Mouse (Mus musculus) midbrain, embryonic 11.5 days (tissue): ENCODE results near the gene Hypk. TPM values are rescaled to one million over a fixed set of nuclear protein-coding genes. Genes with fewer than 3 reads are reported as not detected.

ENCODE experiments used
- ATAC-seq: fragments of 200-750 bp; cut with Nextera tagmentation; 2 replicates; pipeline ENCODE4 v1.8.0; 2017; ENCODE audit warnings: moderate TSS enrichment, moderate library complexity; ENCODE audit not compliant: low FRiP score
- DNase-seq: peaks from one replicate; pipeline ENCODE4 v3.0.0; 2015; ENCODE audit warnings: low spot score; ENCODE audit errors: missing footprints
- H3K27ac ChIP-seq: fragments of 300-500 bp; sonication (generic); 2 replicates; pipeline ENCODE4 v1.5.1; 2014; ENCODE audit warnings: low read depth, low read length
- H3K27me3 ChIP-seq: fragments of 300-500 bp; sonication (generic); 2 replicates; pipeline ENCODE4 v1.6.1; 2014; ENCODE audit warnings: mild to moderate bottlenecking, low read length, moderate library complexity, mixed read lengths; ENCODE audit not compliant: control insufficient read depth, insufficient read depth
- H3K36me3 ChIP-seq: fragments of 300-500 bp; sonication (generic); 2 replicates; pipeline ENCODE4 v1.6.1; 2014; ENCODE audit warnings: mild to moderate bottlenecking, low read length, moderate library complexity, mixed read lengths; ENCODE audit not compliant: control insufficient read depth, insufficient read depth
- H3K4me1 ChIP-seq: fragments of 300-500 bp; sonication (generic); 2 replicates; pipeline ENCODE4 v1.6.1; 2014; ENCODE audit warnings: low read length; ENCODE audit not compliant: control insufficient read depth, insufficient read depth
- H3K4me2 ChIP-seq: fragments of 300-500 bp; sonication (generic); 2 replicates; pipeline ENCODE4 v1.6.1; 2014; ENCODE audit warnings: mild to moderate bottlenecking, moderate library complexity
- H3K4me3 ChIP-seq: fragments of 300-500 bp; sonication (generic); 2 replicates; pipeline ENCODE4 v1.5.1; 2014; ENCODE audit warnings: low read depth, low read length
- H3K9ac ChIP-seq: fragments of 300-500 bp; sonication (generic); 2 replicates; pipeline ENCODE4 v1.6.1; 2014; ENCODE audit warnings: low read length
- H3K9me3 ChIP-seq: fragments of 300-500 bp; sonication (generic); 2 replicates; pipeline ENCODE4 v1.6.1; 2016; ENCODE audit warnings: low read length; ENCODE audit not compliant: control insufficient read depth
- WGBS: fragments of 180-500 bp; shearing (Covaris S2); extraction: QIAGEN DNeasy Blood & Tissue Kit; methylation state at CpG from one replicate; pipeline ENCODE4 v1.1.7; 2014; 5-methylcytosine and 5-hydroxymethylcytosine counted together
- polyA plus RNA-seq: library from polyadenylated mRNA; unstranded; fragments of >200 nt; fragmentation: Nextera tagmentation; extraction: Ambion mirVana; gene quantifications from 2 replicates; pipeline ENCODE4 v1.2.1, GENCODE M21; 2014

Hypk gene
- 118 and 128 TPM in 2 replicates for polyA plus RNA-seq

DNA sequence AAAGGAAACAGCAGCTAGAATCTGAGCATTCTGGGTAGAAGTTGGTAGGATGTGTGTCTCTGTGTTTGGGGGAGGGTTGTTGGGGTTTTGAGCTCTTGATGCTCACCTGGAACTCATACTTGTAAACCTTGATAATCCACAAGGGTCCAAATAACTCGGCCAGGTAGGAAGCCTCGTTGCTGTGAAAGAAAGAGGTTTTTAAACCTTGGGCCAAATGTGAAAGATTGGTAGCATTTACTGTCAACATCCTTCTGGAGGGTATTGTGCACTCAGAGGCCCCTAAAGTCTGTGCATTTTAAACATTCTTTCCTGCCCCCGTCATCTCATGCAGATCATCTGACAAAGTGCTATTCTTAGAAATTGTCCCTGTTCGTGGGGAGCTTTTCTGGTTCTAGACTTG lies at the start of gene Hypk:
Gene Hypk (plus strand): TSS at position 301 of the 400 bp plus-strand sequence.
- H3K9me3 ChIP-seq: no peaks in the 10 kb centered on the region
- WGBS: 90% methylated on average over 4 of the region's 4 CpGs
- H3K36me3 ChIP-seq: 0 out of 2 replicates have a peak, but pooled peaks cover 5% of the 10 kb centered on the region
- no peak within 1 kb of the TSS for H3K9ac ChIP-seq
- H3K27me3 ChIP-seq: no peaks in the 10 kb centered on the region
- H3K4me3 ChIP-seq: no peak within 1 kb of the TSS
- no peak within 1 kb of the TSS for H3K4me2 ChIP-seq
- H3K27ac ChIP-seq: no peak within 1 kb of the TSS
- peaks cover 21% of the 10 kb centered on the region for H3K4me1 ChIP-seq
- no peak for DNase-seq
- no peak for ATAC-seq

GRCm38 (mm10) chr2:121403296-121403695 lies 49.8 kb upstream of the Hypk start:
- Histone ChIP-seq H3K27ac (no peak overlapping the region), H3K4me2 (no peak overlapping the region)
- DNase-seq: no peak

GRCm38 (mm10) chr2:121408160-121408559 lies 44.9 kb upstream of the Hypk start:
- H3K9me3 ChIP-seq: no peaks in the 10 kb centered on the region
- no peak overlapping the region for H3K27ac ChIP-seq
- ATAC-seq (no peak), DNase-seq (peak; percentile 76)
- no peak overlapping the region for H3K9ac ChIP-seq
- WGBS: 30% methylated on average over 4 of the region's 4 CpGs
- no peaks in the 10 kb centered on the region for H3K4me1 ChIP-seq
- no peak overlapping the region for H3K4me2 ChIP-seq
- H3K36me3 ChIP-seq: no peaks in the 10 kb centered on the region
- no peaks in the 10 kb centered on the region for H3K27me3 ChIP-seq
- H3K4me3 ChIP-seq: no peak overlapping the region

More at GRCm38 (mm10) chr2:121403296-121403695, 49.8 kb upstream of the Hypk start:
- H3K36me3 ChIP-seq: no peaks in the 10 kb centered on the region
- no peak for ATAC-seq
- no peaks in the 10 kb centered on the region for H3K4me1 ChIP-seq
- H3K4me3 ChIP-seq: no peak overlapping the region
- no peaks in the 10 kb centered on the region for H3K27me3 ChIP-seq
- no peaks in the 10 kb centered on the region for H3K9me3 ChIP-seq
- no peak overlapping the region for H3K9ac ChIP-seq

- H3K27me3 ChIP-seq: no peaks in the 10 kb centered on the region
- peak overlapping the region; percentile 99 for H3K4me3 ChIP-seq
- no peaks in the 10 kb centered on the region for H3K9me3 ChIP-seq
- H3K4me1 ChIP-seq: peaks cover 16% of the 10 kb centered on the region
- DNase-seq: no peak
- WGBS: 15% methylated on average over 4 of the region's 4 CpGs
- peak overlapping the region; percentile 96 for H3K27ac ChIP-seq
- peak overlapping the region; percentile 76 for H3K4me2 ChIP-seq
- peak overlapping the region; percentile 99 for H3K9ac ChIP-seq
- H3K36me3 ChIP-seq: peaks cover 1% of the 10 kb centered on the region; the same call in 1 of the 2 replicates
- ATAC-seq: no peak; the same call in 1 of the 2 replicates
These were observed 40.2 kb upstream of the Hypk start for GRCm38 (mm10) chr2:121412843-121413386.

DNA sequence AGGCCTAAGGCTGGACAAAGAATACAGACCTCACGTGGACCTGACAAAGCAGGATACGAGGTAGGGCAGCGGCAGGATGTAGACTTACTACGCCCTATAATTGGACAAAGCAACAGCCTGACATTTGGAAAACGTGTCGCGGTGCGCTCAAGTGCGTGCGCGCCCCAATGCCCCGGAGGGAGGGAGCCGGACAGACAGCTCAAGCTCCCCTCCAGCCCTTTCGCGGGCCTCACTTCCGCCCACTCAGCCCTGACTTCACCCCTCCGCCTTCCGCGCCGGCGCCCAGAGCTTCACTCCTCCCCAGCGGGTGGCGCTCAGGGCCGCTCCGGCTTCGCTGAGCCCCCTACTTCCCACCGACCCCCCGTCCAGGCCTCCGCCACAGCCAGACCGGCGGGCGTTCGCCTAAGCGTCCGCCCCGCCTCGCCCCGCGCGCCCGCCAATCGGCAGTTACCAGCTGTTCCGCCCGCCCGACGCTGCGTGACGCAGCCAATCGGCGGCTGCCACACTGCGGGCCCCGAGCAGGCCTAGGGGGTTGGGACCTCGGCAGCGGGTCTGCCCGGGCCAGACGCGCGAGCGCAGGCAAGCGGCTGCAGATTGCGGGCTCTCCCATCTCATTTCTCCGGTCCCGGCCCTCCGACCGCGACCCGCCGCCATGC lies 39.6 kb upstream of the Hypk start, which contains the start of the genes Pdia3 and Catsper2:
Gene Pdia3 (plus strand): TSS at position 389 of the 656 bp plus-strand sequence.
Gene Catsper2 (minus strand): TSS at position 406 of the 656 bp plus-strand sequence.
- no peaks in the 10 kb centered on the region for H3K27me3 ChIP-seq
- peak within 1 kb of the TSS; percentile 96 for H3K27ac ChIP-seq
- DNase-seq (peak; percentile 99), ATAC-seq (peak; percentile 99)
- peaks cover 5% of the 10 kb centered on the region; the same call in 1 of the 2 replicates for H3K36me3 ChIP-seq
- H3K9ac ChIP-seq: peak within 1 kb of the TSS; percentile 99
- H3K4me3 ChIP-seq: peak within 1 kb of the TSS; percentile 99
- no peaks in the 10 kb centered on the region for H3K9me3 ChIP-seq
- peak within 1 kb of the TSS; percentile 76 for H3K4me2 ChIP-seq
- WGBS: under 1% methylated on average over 65 of the region's 68 CpGs
- H3K4me1 ChIP-seq: peaks cover 16% of the 10 kb centered on the region

GRCm38 (mm10) chr2:121414139-121414685 lies 38.9 kb upstream of the Hypk start:
- WGBS: 1% methylated on average over 32 of the region's 32 CpGs
- peaks cover 8% of the 10 kb centered on the region; the same call in 1 of the 2 replicates for H3K36me3 ChIP-seq
- DNase-seq: peak; percentile 91
- ATAC-seq: peak; percentile 55
- H3K9ac ChIP-seq: peak overlapping the region; percentile 99
- peak overlapping the region; percentile 96 for H3K27ac ChIP-seq
- no peaks in the 10 kb centered on the region for H3K9me3 ChIP-seq
- H3K4me3 ChIP-seq: peak overlapping the region; percentile 99
- H3K4me2 ChIP-seq: peak overlapping the region; percentile 76
- peaks cover 16% of the 10 kb centered on the region for H3K4me1 ChIP-seq
- H3K27me3 ChIP-seq: no peaks in the 10 kb centered on the region

GRCm38 (mm10) chr2:121415103-121415502 lies 38.0 kb upstream of the Hypk start:
- Histone ChIP-seq H3K9me3 (no peaks in the 10 kb centered on the region), H3K36me3 (peaks cover 8% of the 10 kb centered on the region; the same call in 1 of the 2 replicates), H3K9ac (peak overlapping the region; percentile 31), H3K4me3 (peak overlapping the region; percentile 99), H3K4me1 (peaks cover 16% of the 10 kb centered on the region), H3K27me3 (no peaks in the 10 kb centered on the region), H3K4me2 (peak overlapping the region; percentile 76), H3K27ac (no peak overlapping the region)
- no peak for ATAC-seq
- peak; percentile 80 for DNase-seq
- WGBS: 78% methylated on average over 3 of the region's 3 CpGs

- 88% methylated on average over 3 of the region's 3 CpGs for WGBS
- H3K36me3 ChIP-seq: peaks cover 8% of the 10 kb centered on the region; the same call in 1 of the 2 replicates
- peak overlapping the region; percentile 99 for H3K4me3 ChIP-seq
- peak overlapping the region; percentile 76 for H3K4me2 ChIP-seq
- H3K9me3 ChIP-seq: no peaks in the 10 kb centered on the region
- no peak for ATAC-seq
- H3K27ac ChIP-seq: no peak overlapping the region
- H3K4me1 ChIP-seq: peaks cover 16% of the 10 kb centered on the region
- H3K9ac ChIP-seq: peak overlapping the region; percentile 31; the same call in 1 of the 2 replicates
- H3K27me3 ChIP-seq: no peaks in the 10 kb centered on the region
- DNase-seq: peak; percentile 39
These were observed 37.5 kb upstream of the Hypk start for GRCm38 (mm10) chr2:121415591-121415990.

DNA sequence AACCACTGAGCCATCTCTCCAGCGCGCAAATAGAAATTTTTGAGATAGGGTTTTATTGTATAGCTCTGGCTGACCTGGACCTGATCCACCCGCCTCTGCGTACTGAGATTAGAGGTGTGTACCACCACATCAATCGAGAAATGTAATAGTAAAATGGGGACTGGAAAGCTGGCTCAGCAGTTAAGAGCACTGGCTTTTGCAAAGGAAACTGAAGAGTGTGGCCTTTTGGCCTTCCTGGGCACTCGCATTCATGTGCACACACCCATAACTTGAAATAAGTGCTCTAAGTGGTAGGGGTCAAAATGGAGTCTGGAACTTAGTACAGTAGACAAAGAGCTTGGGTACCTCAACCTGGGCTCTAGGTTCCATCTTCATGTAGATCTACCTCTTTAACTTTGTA lies 36.7 kb upstream of the Hypk start:
- peaks cover 16% of the 10 kb centered on the region for H3K4me1 ChIP-seq
- no peak overlapping the region for H3K27ac ChIP-seq
- WGBS: 95% methylated on average over 6 of the region's 6 CpGs
- H3K4me3 ChIP-seq: no peak overlapping the region
- H3K27me3 ChIP-seq: no peaks in the 10 kb centered on the region
- H3K9me3 ChIP-seq: no peaks in the 10 kb centered on the region
- peaks cover 8% of the 10 kb centered on the region; the same call in 1 of the 2 replicates for H3K36me3 ChIP-seq
- no peak overlapping the region for H3K9ac ChIP-seq
- ATAC-seq: no peak
- H3K4me2 ChIP-seq: no peak overlapping the region
- DNase-seq: peak; percentile 83
